ENCODE assay signal across 19 mouse cellular contexts in the genomic region with DNA sequence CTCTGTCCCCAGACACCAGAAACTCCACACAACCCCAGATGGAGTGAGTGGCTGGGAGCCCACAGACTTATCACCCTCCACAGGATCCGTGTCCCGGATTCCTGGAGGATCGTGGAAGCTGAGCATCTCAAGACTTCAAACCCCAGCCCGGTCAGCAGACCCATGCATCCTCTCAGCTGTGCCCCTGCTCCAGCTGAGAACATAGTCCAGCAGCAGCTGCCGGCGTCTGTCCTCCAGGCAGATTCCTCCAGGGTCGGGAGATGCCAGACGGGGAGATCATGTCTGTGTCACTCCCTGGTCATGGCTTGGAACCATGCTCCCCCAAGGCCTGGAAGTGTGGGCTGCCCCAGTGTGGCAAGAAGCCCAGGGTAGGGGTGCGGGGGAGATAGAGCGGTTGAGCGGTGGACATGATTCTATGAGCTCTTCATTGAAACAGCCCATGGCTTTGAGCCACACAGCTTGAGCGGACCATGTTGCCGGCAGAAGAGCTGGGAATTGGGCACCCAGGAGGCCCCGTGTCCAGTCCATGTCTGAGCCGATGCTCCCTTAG. TPM values are rescaled to one million over a fixed set of nuclear protein-coding genes. Genes with fewer than 3 reads are reported as not detected.
DNase-seq lines count a peak whose midpoint lies in the region; ATAC-seq and TF ChIP-seq lines count a peak whose summit lies in the region.
"Had no signal": no experiment of that assay in that cellular context is flagged by ENCODE, and none has a peak within 500 bp of the region (broad histone marks: within the 10 kb centered on the region; RNA-seq: fewer than 3 reads in every experiment).

No protein-coding gene starts in this region.

- no peak overlapping the region for H3K4me3 ChIP-seq in kidney, embryonic 14.5 days (ENCODE audit: low read length)
- H3K4me3 ChIP-seq in liver, adult 2 months (ENCODE audit: insufficient read depth, low read depth, low read length), result no peak overlapping the region
- H3K4me3 ChIP-seq in liver, postnatal 0 days (ENCODE audit: low read depth, low read length), result no peak overlapping the region
- H3K4me3 ChIP-seq: embryonic facial prominence, embryonic 10.5 days; forebrain, embryonic 13.5 days; heart, embryonic 12.5 days; left cerebral cortex, adult 2 months; limb, embryonic 12.5 days; megakaryocyte, embryonic 14.5 days; stomach, embryonic 15.5 days had no signal

- no peaks in the 10 kb centered on the region for H3K79me2 ChIP-seq in liver, adult 2 months (ENCODE audit: control insufficient read depth, insufficient read depth, low read length)

- no peaks in the 10 kb centered on the region for H3K36me3 ChIP-seq in kidney, embryonic 14.5 days (ENCODE audit: control insufficient read depth, insufficient read depth, low read length)
- H3K36me3 ChIP-seq in liver, adult 2 months (ENCODE audit: control insufficient read depth, insufficient read depth, low read length), result no peaks in the 10 kb centered on the region
- H3K36me3 ChIP-seq in liver, postnatal 0 days (replicated peaks; ENCODE audit: insufficient read depth, low read length), result no peaks in the 10 kb centered on the region
- H3K36me3 ChIP-seq: embryonic facial prominence, embryonic 10.5 days; heart, embryonic 12.5 days; limb, embryonic 12.5 days; stomach, embryonic 15.5 days had no signal

- H3K9ac ChIP-seq in kidney, embryonic 14.5 days (ENCODE audit: low read depth, low read length), result no peak overlapping the region
- no peak overlapping the region for H3K9ac ChIP-seq in liver, adult 2 months (ENCODE audit: low read depth, low read length)
- no peak overlapping the region for H3K9ac ChIP-seq in liver, postnatal 0 days (replicated peaks)
- H3K9ac ChIP-seq: forebrain, embryonic 13.5 days; heart, embryonic 12.5 days; limb, embryonic 12.5 days; liver, embryonic 14.5 days; stomach, embryonic 15.5 days had no signal

- no peak for TF ChIP-seq CTCF in liver, adult 2 months (IDR thresholded peaks at IDR 0.05; ENCODE audit: low read depth, low read length)
- no peak for TF ChIP-seq CTCF in liver, postnatal 0 days (IDR thresholded peaks at IDR 0.05; ENCODE audit: low read depth)

- no peaks in the 10 kb centered on the region for H3K9me3 ChIP-seq in kidney, embryonic 14.5 days (ENCODE audit: control insufficient read depth, low read length)
- no peaks in the 10 kb centered on the region for H3K9me3 ChIP-seq in liver, postnatal 0 days (ENCODE audit: low read length)
- H3K9me3 ChIP-seq: embryonic facial prominence, embryonic 10.5 days; forebrain, embryonic 13.5 days; heart, embryonic 12.5 days; limb, embryonic 12.5 days; stomach, embryonic 15.5 days had no signal

- WGBS in kidney, embryonic 14.5 days, result 65% methylated on average over 15 of the region's 15 CpGs
- WGBS in liver, adult 2 months, result 87% methylated on average over 15 of the region's 15 CpGs
- WGBS in liver, postnatal 0 days (ENCODE audit: insufficient replicate concordance), result 89% methylated on average over 15 of the region's 15 CpGs

- H3K27me3 ChIP-seq in kidney, embryonic 14.5 days (ENCODE audit: control insufficient read depth, insufficient read depth, low read length), result no peaks in the 10 kb centered on the region; the same call in 1 of the 2 replicates
- peaks cover 3% of the 10 kb centered on the region; the same call in 1 of the 2 replicates for H3K27me3 ChIP-seq in liver, adult 2 months (ENCODE audit: control insufficient read depth, insufficient read depth, low read length)
- no peaks in the 10 kb centered on the region for H3K27me3 ChIP-seq in liver, postnatal 0 days (ENCODE audit: insufficient read depth, low read length)
- H3K27me3 ChIP-seq: forebrain, embryonic 13.5 days; heart, embryonic 12.5 days; limb, embryonic 12.5 days; stomach, embryonic 15.5 days had no signal

- no peak for ATAC-seq in kidney, embryonic 14.5 days (ENCODE audit: low FRiP score, low TSS enrichment)
- no peak for ATAC-seq in liver, postnatal 0 days
- ATAC-seq: forebrain, embryonic 13.5 days; midbrain, embryonic 16.5 days had no signal

- DNase-seq in kidney, postnatal 25 days, result no peak
- DNase-seq in liver, adult 2 months (ENCODE audit: extremely low read depth, low read depth, low spot score), result no peak
- DNase-seq in liver, postnatal 0 days, result no peak
- peak; percentile 33 for DNase-seq in Muller cell, postnatal 12 days (ENCODE audit: inconsistent ontology term)
- peak; percentile 49 to 78 for DNase-seq in lung, postnatal 4 days
- no peak for DNase-seq in B cell, adult 2 months
- DNase-seq: right cerebral cortex, postnatal 14 days had no signal

- peaks cover 34% of the 10 kb centered on the region for H3K4me1 ChIP-seq in kidney, embryonic 14.5 days (ENCODE audit: control insufficient read depth, insufficient read depth, low read length)
- peaks cover 5% of the 10 kb centered on the region; the same call in 1 of the 2 replicates for H3K4me1 ChIP-seq in liver, adult 2 months (ENCODE audit: control insufficient read depth, insufficient read depth, low read length)
- H3K4me1 ChIP-seq in liver, postnatal 0 days (ENCODE audit: insufficient read depth), result peaks cover 9% of the 10 kb centered on the region
- H3K4me1 ChIP-seq: embryonic facial prominence, embryonic 10.5 days; forebrain, embryonic 13.5 days; limb, embryonic 12.5 days; megakaryocyte, embryonic 14.5 days had no signal

- TF ChIP-seq POLR2A in liver, adult 2 months (IDR thresholded peaks at IDR 0.05; ENCODE audit: extremely low read depth, insufficient read depth, low read length), result no peak

- no peak overlapping the region for H3K4me2 ChIP-seq in kidney, embryonic 14.5 days (replicated peaks; ENCODE audit: low read depth, low read length)
- H3K4me2 ChIP-seq in liver, postnatal 0 days (ENCODE audit: low read depth, low read length), result no peak overlapping the region
- H3K4me2 ChIP-seq: forebrain, embryonic 13.5 days; heart, embryonic 12.5 days; limb, embryonic 12.5 days; stomach, embryonic 15.5 days had no signal

- no peak for TF ChIP-seq EP300 in liver, postnatal 0 days (IDR thresholded peaks at IDR 0.05; ENCODE audit: low read depth)

- peak overlapping the region; percentile 65 for H3K27ac ChIP-seq in kidney, embryonic 14.5 days (ENCODE audit: low read depth, low read length)
- H3K27ac ChIP-seq in liver, adult 2 months (replicated peaks; ENCODE audit: insufficient read depth, low read depth, low read length), result 0 out of 2 replicates have a peak overlapping the region, but pooled peaks have one; percentile 5
- H3K27ac ChIP-seq in liver, postnatal 0 days (ENCODE audit: low read depth), result no peak overlapping the region
- H3K27ac ChIP-seq: embryonic facial prominence, embryonic 10.5 days; forebrain, embryonic 13.5 days; left cerebral cortex, adult 2 months; limb, embryonic 12.5 days; liver, embryonic 14.5 days; stomach, embryonic 15.5 days had no signal

RNA-seq across cellular contexts. Expression of a gene that starts 48.6 kb away (rescaled TPM):
- polyA plus RNA-seq in kidney, embryonic 14.5 days (2014; fragmentation: Nextera tagmentation; extraction: Ambion mirVana), result 16.0 and 21.4 TPM in 2 replicates
- total RNA-seq in liver, adult 2 months (2014; rRNA removed), result 0.40 and 0.46 TPM in 2 replicates
- 0.80 and 1.4 TPM in 2 replicates for polyA plus RNA-seq in liver, adult 2 months (2012; rRNA removed)
- 5.1 and 5.7 TPM in 2 replicates for polyA plus RNA-seq in liver, postnatal 0 days (2015; fragmentation: Nextera tagmentation; extraction: Ambion mirVana)
- total RNA-seq: hematopoietic stem cell, adult 5-6 weeks; MEL had no signal

Comparison
In these comparisons a context has a peak if more than half of its experiments do, and no peak if none do; other contexts are left out.
1. DNase-seq: peak in Muller cell, postnatal 12 days (single experiment) and lung, postnatal 4 days (2 of 2); none in kidney, postnatal 25 days (0 of 2), liver, adult 2 months (single experiment), liver, postnatal 0 days (single experiment) and B cell, adult 2 months (0 of 2).